Mouse (Mus musculus) E14TG2a.4 (cell line): ENCODE results near the gene Gm13305.
"Not testable (repeated sequence)": the region's sequence is repeated elsewhere in the genome, so short reads cannot be mapped to it uniquely, and the experiment has no call there.

Source experiments
- H3K27me3 ChIP-seq: 2 replicates; pipeline ENCODE4 v1.6.1; 2014; ENCODE audit warnings: low read length, control low read depth; ENCODE audit not compliant: insufficient read depth
- H3K36me3 ChIP-seq: 2 replicates; pipeline ENCODE4 v1.6.1; 2014; ENCODE audit warnings: low read length, control low read depth; ENCODE audit not compliant: insufficient read depth
- H3K4me1 ChIP-seq: replicated peaks from 2 replicates; pipeline ENCODE4 v1.6.1; 2014; ENCODE audit warnings: low read depth, low read length, control low read depth
- H3K4me3 ChIP-seq: replicated peaks from 2 replicates; pipeline ENCODE4 v1.5.1; 2014; ENCODE audit warnings: mild to moderate bottlenecking, low read length
- H3K9me3 ChIP-seq: 2 replicates; pipeline ENCODE4 v1.6.1; 2014; ENCODE audit warnings: low read length, control low read depth

Gene Gm13305

GRCm38 (mm10) chr4:42168503-42168902, at the start of gene Gm13305:
Gene Gm13305, minus strand, starts transcription at chr4:42168603.
- not testable (repeated sequence) for H3K4me1 ChIP-seq, H3K9me3 ChIP-seq, H3K36me3 ChIP-seq, H3K27me3 ChIP-seq, H3K4me3 ChIP-seq

GRCm38 (mm10) chr4:42184980-42185372, 16.6 kb upstream of the Gm13305 start:
- not testable (repeated sequence) for H3K36me3 ChIP-seq, H3K27me3 ChIP-seq, H3K9me3 ChIP-seq, H3K4me1 ChIP-seq, H3K4me3 ChIP-seq

- not testable (repeated sequence) for H3K27me3 ChIP-seq, H3K4me1 ChIP-seq, H3K9me3 ChIP-seq, H3K4me3 ChIP-seq, H3K36me3 ChIP-seq
Observed at GRCm38 (mm10) chr4:42184324-42184979, 16.0 kb upstream of the Gm13305 start.

DNA sequence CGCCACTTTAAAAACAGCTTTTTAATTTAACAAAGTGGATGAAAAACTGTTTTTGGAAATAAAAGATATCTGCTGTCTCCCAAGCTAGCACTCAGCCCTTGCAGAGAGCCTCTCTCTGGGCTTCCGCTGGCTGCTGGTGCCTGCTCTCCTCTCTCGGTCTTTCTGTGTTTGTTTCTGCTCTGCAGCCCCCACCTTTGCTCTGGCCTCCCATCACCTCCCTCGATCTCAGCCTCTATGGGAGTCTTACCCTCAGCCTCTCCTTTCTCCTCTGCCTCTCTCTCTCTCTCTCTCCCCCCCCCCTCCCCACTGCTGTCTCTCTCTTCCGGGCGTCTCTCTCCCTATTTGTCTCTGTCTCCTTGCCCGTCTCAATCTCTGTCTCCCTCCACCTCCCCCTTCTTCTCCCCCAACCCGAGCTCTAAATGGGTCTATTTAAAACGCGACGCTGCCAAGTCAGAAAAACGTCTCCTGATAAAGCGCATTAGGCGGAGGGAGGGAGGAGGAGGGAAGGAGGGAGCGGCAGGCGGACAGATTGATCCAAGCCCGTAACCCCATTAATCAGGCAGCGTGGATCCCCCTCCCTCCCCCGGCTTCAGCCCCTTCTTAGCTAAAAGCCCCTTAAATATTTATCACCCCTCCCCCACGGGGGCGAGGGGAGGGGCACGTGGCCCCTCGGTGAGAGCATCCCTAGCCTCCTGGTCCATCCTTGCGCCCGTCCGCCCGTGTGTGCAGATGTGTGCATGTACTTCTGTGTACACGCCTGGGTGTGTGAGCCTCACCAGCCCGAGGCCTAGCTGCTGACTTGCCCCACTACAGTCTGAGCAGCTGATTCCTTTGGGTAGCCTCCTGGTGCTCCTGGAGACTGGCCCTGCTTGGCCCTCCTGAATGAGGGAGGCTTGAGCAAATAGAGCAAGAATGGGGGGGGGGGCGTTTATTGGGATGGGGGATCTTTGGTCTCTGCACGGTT, 15.1 kb upstream of the Gm13305 start:
- H3K27me3 ChIP-seq, H3K4me1 ChIP-seq, H3K9me3 ChIP-seq, H3K4me3 ChIP-seq, H3K36me3 ChIP-seq: not testable (repeated sequence)

DNA sequence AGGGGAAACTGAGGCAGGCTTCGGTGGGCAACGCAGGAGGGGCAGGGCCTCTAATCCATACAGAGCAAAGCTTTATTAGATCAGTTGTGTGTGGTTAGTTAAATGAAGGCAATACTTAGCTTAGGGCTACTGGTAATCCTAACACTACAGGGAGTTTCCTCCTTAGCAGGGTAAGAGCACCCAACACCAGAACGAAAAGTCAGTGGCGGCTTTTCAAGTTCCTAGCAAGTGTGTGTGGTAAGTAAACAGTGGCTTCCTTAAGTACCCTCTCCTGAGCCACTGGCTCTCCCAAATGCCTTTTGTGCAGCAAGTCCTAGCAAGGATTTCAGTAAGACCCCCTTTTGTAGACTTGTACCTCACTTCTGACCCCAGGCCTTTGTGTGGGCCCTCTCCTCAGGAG, 9.8 kb upstream of the Gm13305 start:
- H3K27me3 ChIP-seq, H3K36me3 ChIP-seq, H3K4me3 ChIP-seq, H3K4me1 ChIP-seq, H3K9me3 ChIP-seq: not testable (repeated sequence)

DNA sequence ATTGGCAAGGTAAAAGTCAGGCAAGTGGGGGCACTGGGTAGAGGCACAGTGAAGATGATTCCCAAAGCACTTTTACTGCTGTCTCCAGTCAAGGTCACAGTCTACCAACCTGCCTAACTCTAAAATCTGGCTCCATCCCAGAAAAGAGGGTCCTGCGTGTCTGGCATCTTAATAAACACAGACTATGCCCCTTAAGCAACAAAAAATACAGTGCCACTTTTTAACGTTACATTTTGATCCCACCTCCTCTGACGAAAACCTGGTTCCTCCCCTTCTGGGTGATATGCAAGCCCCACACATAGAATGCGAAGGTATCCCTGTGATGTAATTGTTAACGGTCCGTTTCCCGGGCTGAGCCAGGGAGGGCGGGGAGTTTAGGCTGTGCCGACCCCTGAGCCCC, 15.3 kb downstream of the Gm13305 start, which contains the start of gene Gm13306:
Gene Gm13306, plus strand, starts transcription at position 301 of the 400 bp plus-strand sequence.
- H3K36me3 ChIP-seq, H3K27me3 ChIP-seq, H3K9me3 ChIP-seq, H3K4me1 ChIP-seq, H3K4me3 ChIP-seq: not testable (repeated sequence)

DNA sequence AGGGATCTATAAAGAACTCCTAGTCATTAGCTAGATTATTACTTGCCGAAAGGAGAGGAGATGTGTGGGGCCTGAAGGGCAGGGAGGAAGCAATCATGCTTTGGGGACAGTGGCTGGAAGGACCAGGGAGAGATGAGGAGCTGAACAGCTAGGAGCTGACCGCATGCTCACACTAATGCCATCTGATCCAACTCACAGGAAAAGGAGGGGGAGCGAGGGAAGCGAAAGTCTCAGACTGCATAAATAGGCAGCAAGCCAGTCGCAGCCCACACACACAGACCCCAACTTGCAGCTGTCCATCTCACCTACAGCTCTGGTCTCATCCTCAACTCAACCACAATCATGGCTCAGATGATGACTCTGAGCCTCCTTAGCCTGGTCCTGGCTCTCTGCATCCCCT, 53.9 kb downstream of the Gm13305 start, which contains the start of gene Gm13304:
Gene Gm13304, plus strand, starts transcription at position 301 of the 400 bp plus-strand sequence.
- not testable (repeated sequence) for H3K9me3 ChIP-seq, H3K27me3 ChIP-seq, H3K4me3 ChIP-seq, H3K36me3 ChIP-seq, H3K4me1 ChIP-seq
